Mouse (Mus musculus): Measurements from ENCODE around the gene Specc1. TPM values are rescaled to one million over a fixed set of nuclear protein-coding genes. Genes with fewer than 3 reads are reported as not detected.
A peak's percentile ranks its signal among the peaks of the same experiment; 100 is the strongest.

Gene Specc1
- total and polyA plus RNA-seq, 2 experiments from 2014 or later: 12.8 to 25.0 TPM

GRCm38 (mm10) chr11:62263599-62263998 lies 307.0 kb downstream of the Specc1 start:
- peak; percentile 73 for DNase-seq (ENCODE audit: low spot score)
- Histone ChIP-seq H3K9ac (replicated peaks; ENCODE audit: low read length, poor library complexity, severe bottlenecking) (no peak overlapping the region), H3K4me1 (ENCODE audit: insufficient read depth, low read length) (no peaks in the 10 kb centered on the region), H3K9me3 (ENCODE audit: low read length) (no peaks in the 10 kb centered on the region), H3K27me3 (ENCODE audit: insufficient read depth, low read length) (peaks cover 6% of the 10 kb centered on the region), H3K4me2 (ENCODE audit: low read depth, low read length, poor library complexity, severe bottlenecking) (no peak overlapping the region), H3K36me3 (ENCODE audit: insufficient read depth, low read length) (no peaks in the 10 kb centered on the region), H3K4me3 (ENCODE audit: low read depth, low read length) (no peak overlapping the region), H3K27ac (ENCODE audit: low read depth, low read length) (no peak overlapping the region)
- TF ChIP-seq CTCF (IDR thresholded peaks at IDR 0.05): no peak
- ATAC-seq (ENCODE audit: low FRiP score): no peak
- WGBS: 80% methylated on average over 7 of the region's 7 CpGs

- Histone ChIP-seq H3K36me3 (ENCODE audit: insufficient read depth, low read length) (no peaks in the 10 kb centered on the region), H3K4me1 (ENCODE audit: insufficient read depth, low read length) (no peaks in the 10 kb centered on the region), H3K9me3 (ENCODE audit: low read length) (no peaks in the 10 kb centered on the region), H3K27me3 (ENCODE audit: insufficient read depth, low read length) (peaks cover 6% of the 10 kb centered on the region), H3K9ac (replicated peaks; ENCODE audit: low read length, poor library complexity, severe bottlenecking) (no peak overlapping the region), H3K4me2 (ENCODE audit: low read depth, low read length, poor library complexity, severe bottlenecking) (no peak overlapping the region), H3K27ac (ENCODE audit: low read depth, low read length) (no peak overlapping the region), H3K4me3 (ENCODE audit: low read depth, low read length) (no peak overlapping the region)
- ATAC-seq (ENCODE audit: low FRiP score) (no peak), DNase-seq (ENCODE audit: low spot score) (no peak)
- 76% methylated on average over 7 of the region's 7 CpGs for WGBS
- TF ChIP-seq CTCF (IDR thresholded peaks at IDR 0.05): no peak
Observed at GRCm38 (mm10) chr11:62264018-62264417, 307.5 kb downstream of the Specc1 start.

DNA sequence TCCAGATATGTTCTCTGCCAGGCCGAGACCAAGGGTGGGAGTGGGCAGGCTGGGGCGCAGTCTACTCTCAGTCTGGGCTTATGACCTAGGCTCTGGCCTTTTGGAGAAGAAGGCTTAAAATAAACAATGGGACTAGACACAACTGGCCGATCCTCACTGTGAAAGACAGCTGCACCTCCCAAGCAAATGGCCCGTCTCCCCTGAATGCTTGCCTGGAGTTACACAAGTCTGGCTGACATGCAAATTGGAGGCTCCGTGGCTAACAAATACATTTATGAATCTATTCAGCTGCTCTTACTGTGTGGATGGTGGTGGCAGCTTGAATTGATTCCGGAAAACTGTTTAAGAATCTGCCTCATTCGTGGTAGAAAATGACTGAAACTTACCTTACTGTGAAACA lies 309.1 kb downstream of the Specc1 start:
- Histone ChIP-seq H3K27me3 (ENCODE audit: insufficient read depth, low read length) (peaks cover 6% of the 10 kb centered on the region), H3K36me3 (ENCODE audit: insufficient read depth, low read length) (no peaks in the 10 kb centered on the region), H3K9ac (replicated peaks; ENCODE audit: low read length, poor library complexity, severe bottlenecking) (no peak overlapping the region), H3K9me3 (ENCODE audit: low read length) (no peaks in the 10 kb centered on the region), H3K4me3 (ENCODE audit: low read depth, low read length) (no peak overlapping the region), H3K4me1 (ENCODE audit: insufficient read depth, low read length) (no peaks in the 10 kb centered on the region), H3K27ac (ENCODE audit: low read depth, low read length) (no peak overlapping the region), H3K4me2 (ENCODE audit: low read depth, low read length, poor library complexity, severe bottlenecking) (no peak overlapping the region)
- no peak for TF ChIP-seq CTCF (IDR thresholded peaks at IDR 0.05)
- 43% methylated on average over 7 of the region's 7 CpGs for WGBS
- ATAC-seq (ENCODE audit: low FRiP score) (no peak), DNase-seq (ENCODE audit: low spot score) (no peak)

DNA sequence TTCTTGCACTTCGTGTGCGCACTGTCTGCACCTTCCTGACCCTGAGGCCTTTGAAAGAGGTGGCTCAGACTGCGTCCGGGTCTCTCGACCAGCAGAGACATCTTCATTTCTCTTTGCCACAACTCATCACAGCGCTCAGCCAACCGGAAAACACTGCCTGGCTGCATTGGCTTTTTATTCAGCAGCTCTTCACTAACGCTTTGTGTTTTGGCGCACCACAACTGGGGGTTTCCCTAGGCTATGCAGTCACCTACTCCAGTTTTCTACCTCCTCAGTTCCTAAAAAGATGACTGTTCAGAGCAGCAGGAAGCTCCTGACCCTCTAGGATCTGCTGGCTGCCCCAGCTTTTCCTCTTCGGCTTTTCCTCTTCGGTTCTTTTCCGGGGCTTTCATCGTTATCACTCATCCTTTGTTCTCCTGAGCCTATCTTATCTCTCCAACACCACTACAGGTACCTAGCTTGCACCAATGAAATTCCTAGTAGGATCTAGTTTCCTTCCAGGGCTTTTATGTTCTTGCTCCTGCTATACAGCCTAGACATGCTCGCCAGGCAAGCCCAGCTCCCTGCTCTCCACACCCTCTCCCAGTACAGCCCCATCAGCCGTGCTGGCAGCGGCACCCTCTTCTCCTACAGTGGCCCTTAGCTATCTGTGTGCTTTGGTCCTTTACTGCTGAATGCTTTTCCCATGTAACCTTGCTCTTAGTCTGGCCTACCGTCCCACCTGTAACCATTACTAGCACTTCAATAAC lies 310.1 kb downstream of the Specc1 start:
- 39% methylated on average over 17 of the region's 17 CpGs for WGBS
- Histone ChIP-seq H3K4me2 (ENCODE audit: low read depth, low read length, poor library complexity, severe bottlenecking) (no peak overlapping the region), H3K9ac (replicated peaks; ENCODE audit: low read length, poor library complexity, severe bottlenecking) (no peak overlapping the region), H3K36me3 (ENCODE audit: insufficient read depth, low read length) (no peaks in the 10 kb centered on the region), H3K9me3 (ENCODE audit: low read length) (no peaks in the 10 kb centered on the region), H3K27me3 (ENCODE audit: insufficient read depth, low read length) (peaks cover 6% of the 10 kb centered on the region), H3K27ac (ENCODE audit: low read depth, low read length) (no peak overlapping the region), H3K4me3 (ENCODE audit: low read depth, low read length) (no peak overlapping the region), H3K4me1 (ENCODE audit: insufficient read depth, low read length) (no peaks in the 10 kb centered on the region)
- DNase-seq (ENCODE audit: low spot score) (no peak), ATAC-seq (ENCODE audit: low FRiP score) (no peak)
- TF ChIP-seq CTCF (IDR thresholded peaks at IDR 0.05): no peak

- H3K36me3 ChIP-seq (ENCODE audit: insufficient read depth, low read length): no peaks in the 10 kb centered on the region
- no peaks in the 10 kb centered on the region for H3K4me1 ChIP-seq (ENCODE audit: insufficient read depth, low read length)
- 86% methylated on average over 8 of the region's 8 CpGs for WGBS
- ATAC-seq (ENCODE audit: low FRiP score) (no peak), DNase-seq (ENCODE audit: low spot score) (no peak)
- no peak overlapping the region for H3K9ac ChIP-seq (replicated peaks; ENCODE audit: low read length, poor library complexity, severe bottlenecking)
- no peak overlapping the region for H3K4me3 ChIP-seq (ENCODE audit: low read depth, low read length)
- H3K9me3 ChIP-seq (ENCODE audit: low read length): no peaks in the 10 kb centered on the region
- H3K27ac ChIP-seq (ENCODE audit: low read depth, low read length): no peak overlapping the region
- TF ChIP-seq CTCF (IDR thresholded peaks at IDR 0.05): no peak
- H3K27me3 ChIP-seq (ENCODE audit: insufficient read depth, low read length): peaks cover 6% of the 10 kb centered on the region
- H3K4me2 ChIP-seq (ENCODE audit: low read depth, low read length, poor library complexity, severe bottlenecking): no peak overlapping the region
Observed at GRCm38 (mm10) chr11:62268381-62268780, 311.8 kb downstream of the Specc1 start.

DNA sequence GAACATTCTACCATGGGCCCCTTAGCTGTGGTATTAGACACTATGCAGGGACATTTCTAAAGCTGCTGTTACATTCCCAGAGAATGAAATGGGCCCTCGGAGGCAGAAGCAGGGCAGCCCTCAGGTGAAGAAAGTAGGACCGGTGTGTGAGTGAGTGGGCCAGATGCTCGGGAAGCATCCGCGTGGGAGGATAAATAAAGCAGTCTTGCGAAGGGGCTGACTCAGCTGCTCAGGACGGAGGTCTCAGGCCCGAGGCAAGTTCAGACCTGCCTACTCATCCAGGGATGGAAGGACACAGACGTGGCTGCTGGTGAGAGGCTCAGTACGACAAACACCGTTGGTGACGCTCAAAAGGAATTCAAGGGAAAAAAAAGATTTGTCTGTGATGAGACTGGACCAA lies 312.5 kb downstream of the Specc1 start:
- no peak for DNase-seq (ENCODE audit: low spot score)
- H3K4me2 ChIP-seq (ENCODE audit: low read depth, low read length, poor library complexity, severe bottlenecking): no peak overlapping the region
- whole genome bisulfite sequencing: 81% methylated on average over 12 of the region's 12 CpGs
- no peak overlapping the region for H3K27ac ChIP-seq (ENCODE audit: low read depth, low read length)
- no peak overlapping the region for H3K4me3 ChIP-seq (ENCODE audit: low read depth, low read length)
- H3K9ac ChIP-seq (replicated peaks; ENCODE audit: low read length, poor library complexity, severe bottlenecking): no peak overlapping the region
- H3K4me1 ChIP-seq (ENCODE audit: insufficient read depth, low read length): no peaks in the 10 kb centered on the region
- no peaks in the 10 kb centered on the region for H3K36me3 ChIP-seq (ENCODE audit: insufficient read depth, low read length)
- no peaks in the 10 kb centered on the region for H3K9me3 ChIP-seq (ENCODE audit: low read length)
- ATAC-seq (ENCODE audit: low FRiP score): no peak
- peaks cover 6% of the 10 kb centered on the region for H3K27me3 ChIP-seq (ENCODE audit: insufficient read depth, low read length)
- TF ChIP-seq CTCF (IDR thresholded peaks at IDR 0.05): no peak
